Mouse (Mus musculus) cerebellum, adult 9-11 months (tissue): ENCODE results near the gene Prdx3.
A peak's percentile ranks its signal among the peaks of the same experiment; 100 is the strongest.

ENCODE experiments used
- DNase-seq: peaks from one replicate; pipeline ENCODE4 v3.0.0; 2022

Gene Prdx3

DNA sequence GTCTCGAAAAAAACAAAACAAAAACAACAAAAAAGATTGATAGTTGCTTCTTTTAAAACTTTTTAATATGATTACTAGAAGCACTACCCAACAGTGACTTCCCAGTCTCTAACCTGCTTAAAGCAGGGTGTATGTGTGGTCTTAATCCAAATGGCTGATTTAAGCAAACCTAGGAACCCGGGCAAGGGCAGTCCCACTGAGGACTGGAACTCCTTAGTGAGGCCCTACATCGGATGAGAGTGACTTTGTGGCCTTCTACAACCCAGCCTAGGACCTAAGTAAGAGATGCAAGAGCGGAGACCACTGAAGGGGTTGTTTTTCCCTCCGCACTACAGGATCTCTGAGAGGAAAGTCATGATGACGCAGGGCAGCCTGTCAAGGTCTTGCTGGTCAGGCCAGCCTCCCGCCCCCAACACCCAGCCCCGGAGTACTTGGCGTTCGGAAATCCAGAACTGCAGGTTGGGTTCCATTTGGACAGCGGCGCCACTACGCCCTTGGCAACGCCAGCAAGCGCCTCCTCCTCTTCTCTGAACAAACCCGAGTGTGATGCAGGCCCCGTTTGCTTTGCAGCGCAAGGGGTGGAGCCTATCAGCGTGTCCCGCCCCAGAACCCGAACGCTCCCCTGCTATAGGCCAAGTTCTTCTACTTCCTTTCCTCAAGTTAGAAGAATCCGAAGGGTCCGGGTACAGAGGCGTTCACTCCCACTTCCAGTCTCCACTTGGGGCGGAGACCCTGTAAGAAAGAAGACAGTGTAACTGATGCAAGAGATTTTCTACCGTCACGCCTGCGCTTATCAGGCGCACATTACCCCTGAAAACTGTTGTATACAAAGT, 13.3 kb downstream of the Prdx3 start, which contains the start of gene Sfxn4:
Gene Sfxn4, minus strand, starts transcription at position 612 of the 833 bp plus-strand sequence.
- DNase-seq: peak; percentile 93

DNA sequence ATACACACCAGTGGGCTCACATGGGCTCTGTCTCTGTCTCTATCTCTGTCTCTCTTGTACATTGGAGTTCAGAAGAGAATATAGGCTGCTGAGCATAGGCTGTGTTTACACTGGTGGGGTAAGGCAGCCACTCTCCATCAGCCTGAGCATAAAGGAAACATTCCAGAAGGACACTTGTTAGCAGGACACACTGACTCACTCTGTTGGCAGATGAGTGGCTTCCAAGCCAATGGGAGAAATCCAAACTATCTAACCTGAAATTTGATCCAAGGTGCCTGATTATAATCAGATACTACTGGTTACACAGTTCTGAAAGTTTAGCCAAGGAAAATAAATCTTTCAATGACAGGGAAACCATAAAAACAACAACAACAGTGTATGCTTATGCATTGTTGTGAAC, 28.6 kb downstream of the Prdx3 start:
- DNase-seq: no peak

DNA sequence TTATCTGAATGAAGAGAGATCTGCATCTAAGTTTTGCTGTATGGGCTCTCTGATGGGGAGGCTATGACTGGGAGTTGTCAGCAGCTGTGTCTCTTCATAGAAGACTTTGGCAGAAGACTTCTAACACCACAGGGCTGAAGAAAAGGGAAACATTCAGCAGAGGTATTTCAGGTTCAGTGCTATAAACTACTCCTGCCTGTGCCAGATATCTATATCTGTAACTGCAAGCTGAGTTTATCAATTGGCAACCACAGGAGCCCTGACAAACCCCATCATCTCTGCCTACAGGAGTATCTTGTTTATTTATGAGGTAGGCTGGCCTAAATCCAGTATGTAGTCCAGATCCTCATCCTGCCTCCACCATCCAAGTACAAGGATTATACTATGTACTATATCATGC, 31.0 kb downstream of the Prdx3 start:
- no peak for DNase-seq

DNA sequence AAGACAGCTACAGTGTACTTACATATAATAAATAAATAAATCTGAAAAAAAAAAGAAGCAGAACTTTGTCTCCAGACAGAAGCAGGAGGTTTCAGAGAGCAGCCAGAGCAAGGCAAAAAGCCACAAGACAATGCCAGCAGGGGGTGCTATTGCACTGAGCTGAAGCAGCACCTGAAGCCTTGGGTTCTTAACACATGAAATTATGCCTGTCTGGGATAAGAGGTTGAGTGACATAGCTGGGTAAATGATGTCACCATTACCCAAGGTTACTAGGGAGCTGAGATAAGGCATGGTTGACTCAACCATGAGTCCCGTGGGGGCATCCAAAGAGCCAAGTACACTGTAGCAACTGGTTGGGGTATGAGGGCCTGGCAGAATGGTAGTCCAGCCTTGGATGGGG, 36.6 kb downstream of the Prdx3 start:
- peak; percentile 52 for DNase-seq

DNA sequence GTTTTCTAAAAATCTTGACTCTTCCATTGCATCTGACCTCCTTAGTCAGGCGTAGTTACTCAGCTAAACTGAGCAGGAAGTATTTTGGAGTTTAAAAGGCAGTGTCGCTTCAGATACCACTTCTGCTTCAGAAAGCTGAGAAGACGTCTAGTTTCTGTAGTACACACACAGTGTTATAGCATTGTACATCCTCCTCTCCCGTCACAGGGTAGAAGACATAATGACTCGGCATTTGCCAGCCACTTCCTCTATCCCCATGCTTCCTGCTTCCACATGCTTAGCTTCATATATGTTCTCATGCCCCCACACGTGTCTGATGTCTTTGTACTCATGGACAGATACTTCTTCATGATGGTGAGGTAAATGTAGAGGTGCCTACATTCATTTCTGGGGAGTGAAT, 55.7 kb downstream of the Prdx3 start:
- DNase-seq: no peak
